Mouse (Mus musculus): ENCODE measurements around the gene Cand1.

GRCm38 (mm10) chr10:119169656-119170055 is 70.2 kb downstream of the Cand1 start:
- TF ChIP-seq CTCF (conservative IDR thresholded peaks at IDR 0.05; ENCODE audit: low read length) (no peak), POU5F1 (IDR thresholded peaks at IDR 0.05; ENCODE audit: borderline replicate concordance, low read length) (no peak)

Measured in E14TG2a.4 (cell line).